Mouse (Mus musculus) megakaryocyte, embryonic 14.5 days (primary cell): ENCODE data around the gene Abcb11. TPM values are rescaled to one million over a fixed set of nuclear protein-coding genes. Genes with fewer than 3 reads are reported as not detected.
A peak's percentile ranks its signal among the peaks of the same experiment; 100 is the strongest.

Experiments used
- H3K27me3 ChIP-seq: replicated peaks from 2 replicates; pipeline ENCODE3; 2012; ENCODE audit warnings: inconsistent platforms
- H3K36me3 ChIP-seq: replicated peaks from 2 replicates; pipeline ENCODE3; 2012; ENCODE audit warnings: low read length, inconsistent platforms, mixed read lengths
- H3K4me1 ChIP-seq: 2 replicates; pipeline ENCODE4 v1.6.1; 2012; ENCODE audit warnings: inconsistent platforms
- H3K4me3 ChIP-seq: replicated peaks from 2 replicates; pipeline ENCODE3; 2012; ENCODE audit warnings: moderate library complexity, mild to moderate bottlenecking, inconsistent platforms
- H3K9me3 ChIP-seq: 2 replicates; pipeline ENCODE4 v1.6.1; 2012; ENCODE audit warnings: inconsistent platforms
- FLI1 ChIP-seq: IDR thresholded peaks from 2 replicates; pipeline ENCODE4 v1.6.1; 2012; ENCODE audit warnings: low read length, inconsistent platforms, mixed read lengths
- GATA1 ChIP-seq: IDR thresholded peaks from 3 replicates; pipeline ENCODE4 v1.6.1; 2012; ENCODE audit warnings: mixed read lengths, low read length, inconsistent platforms, borderline replicate concordance
- polyA plus RNA-seq: library from polyadenylated mRNA; stranded (reverse); fragments of >175 nt; gene quantifications from 2 replicates; pipeline ENCODE4 v1.2.3, GENCODE M21; 2012; ENCODE audit warnings: low replicate concordance; ENCODE audit not compliant: insufficient read depth

Abcb11 gene
- polyA plus RNA-seq, 1 experiment: 0.03 TPM

- TF ChIP-seq FLI1 (no peak), GATA1 (no peak)
- H3K27me3 ChIP-seq: no peaks in the 10 kb centered on the region
These were observed 113.8 kb downstream of the Abcb11 start for GRCm38 (mm10) chr2:69228635-69229034.

DNA sequence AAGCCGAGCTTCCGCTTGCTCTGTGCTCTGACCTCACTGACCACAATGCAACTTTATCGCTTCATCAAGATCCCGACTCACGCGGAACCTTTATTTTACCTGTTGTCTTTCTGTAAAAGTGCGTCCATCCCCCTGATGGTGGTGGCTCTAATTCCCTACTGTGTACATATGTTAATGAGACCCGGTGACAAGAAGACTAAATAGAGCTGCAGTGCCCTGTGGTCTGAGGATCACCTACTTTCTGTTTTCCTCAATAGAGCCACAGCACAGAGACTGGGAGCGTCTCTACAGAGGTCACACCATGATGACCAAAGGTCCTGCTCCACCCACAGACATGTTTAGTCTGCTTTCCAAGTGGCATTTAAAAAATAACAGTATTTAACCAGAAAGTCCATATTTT lies 115.5 kb downstream of the Abcb11 start:
- Histone ChIP-seq H3K36me3 (no peaks in the 10 kb centered on the region), H3K9me3 (no peaks in the 10 kb centered on the region), H3K4me1 (no peaks in the 10 kb centered on the region), H3K4me3 (no peak overlapping the region), H3K27me3 (peaks cover 2% of the 10 kb centered on the region)
- TF ChIP-seq FLI1 (no peak), GATA1 (no peak)

More at GRCm38 (mm10) chr2:69228635-69229034, 113.8 kb downstream of the Abcb11 start:
- H3K4me3 ChIP-seq: no peak overlapping the region
- no peaks in the 10 kb centered on the region for H3K4me1 ChIP-seq
- no peaks in the 10 kb centered on the region for H3K36me3 ChIP-seq
- no peaks in the 10 kb centered on the region for H3K9me3 ChIP-seq

DNA sequence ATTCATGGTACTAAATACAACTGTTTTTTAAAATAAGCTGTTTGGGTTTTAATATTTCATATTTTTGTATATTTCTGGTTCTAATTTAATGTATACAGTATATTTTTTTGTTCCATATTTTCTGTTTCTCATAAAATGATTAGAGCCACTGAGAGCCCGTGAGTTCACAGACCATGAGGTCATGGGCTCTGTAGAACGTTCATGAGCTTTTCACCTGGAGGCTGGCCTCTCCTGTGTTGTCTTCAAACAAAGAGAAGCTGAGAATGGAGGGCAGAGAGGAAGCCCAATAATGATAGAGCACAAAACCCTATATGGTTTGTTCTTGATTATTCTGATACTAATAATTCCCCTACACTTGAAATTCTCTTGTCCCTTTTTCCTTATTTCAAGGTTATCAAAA lies 117.7 kb downstream of the Abcb11 start:
- Histone ChIP-seq H3K27me3 (peaks cover 2% of the 10 kb centered on the region), H3K4me3 (no peak overlapping the region), H3K4me1 (no peaks in the 10 kb centered on the region), H3K36me3 (no peaks in the 10 kb centered on the region), H3K9me3 (no peaks in the 10 kb centered on the region)
- TF ChIP-seq GATA1: no peak
- TF ChIP-seq FLI1: no peak

- Histone ChIP-seq H3K36me3 (no peaks in the 10 kb centered on the region), H3K27me3 (peaks cover 6% of the 10 kb centered on the region), H3K4me3 (no peak overlapping the region), H3K9me3 (no peaks in the 10 kb centered on the region), H3K4me1 (no peaks in the 10 kb centered on the region)
- TF ChIP-seq FLI1: no peak
- TF ChIP-seq GATA1: no peak
These were observed 119.6 kb downstream of the Abcb11 start for GRCm38 (mm10) chr2:69222815-69223214.

GRCm38 (mm10) chr2:69221868-69222416 lies 120.5 kb downstream of the Abcb11 start:
- Histone ChIP-seq H3K4me1 (no peaks in the 10 kb centered on the region), H3K4me3 (no peak overlapping the region), H3K27me3 (peaks cover 8% of the 10 kb centered on the region), H3K36me3 (no peaks in the 10 kb centered on the region), H3K9me3 (no peaks in the 10 kb centered on the region)
- TF ChIP-seq GATA1 (no peak), FLI1 (no peak)

- TF ChIP-seq FLI1 (no peak), GATA1 (no peak)
- Histone ChIP-seq H3K27me3 (peaks cover 9% of the 10 kb centered on the region), H3K4me3 (no peak overlapping the region), H3K4me1 (no peaks in the 10 kb centered on the region), H3K36me3 (no peaks in the 10 kb centered on the region), H3K9me3 (no peaks in the 10 kb centered on the region)
These were observed 127.2 kb downstream of the Abcb11 start for GRCm38 (mm10) chr2:69215242-69215641.

DNA sequence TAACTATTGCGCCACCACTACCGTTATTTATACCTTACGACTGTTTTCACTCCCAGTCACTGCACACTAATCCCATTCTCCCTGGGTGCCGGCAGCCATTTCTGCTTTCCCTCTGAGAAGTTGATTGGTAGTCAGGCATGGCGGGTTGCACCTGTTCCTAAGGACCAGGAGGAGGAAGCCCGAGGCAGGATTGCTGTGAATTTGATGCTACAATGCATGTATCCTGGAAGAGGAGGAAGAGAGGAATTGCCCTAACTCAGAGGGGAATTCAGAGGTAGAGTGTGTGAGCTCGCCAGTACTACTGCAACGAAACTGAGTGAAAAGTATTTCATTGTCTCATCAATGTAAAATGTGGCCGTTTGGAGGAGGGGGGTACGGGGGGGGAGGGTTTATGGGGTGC lies 129.8 kb downstream of the Abcb11 start:
- no peak for TF ChIP-seq FLI1
- no peak for TF ChIP-seq GATA1
- Histone ChIP-seq H3K4me1 (no peaks in the 10 kb centered on the region), H3K4me3 (no peak overlapping the region), H3K9me3 (no peaks in the 10 kb centered on the region), H3K36me3 (no peaks in the 10 kb centered on the region), H3K27me3 (peaks cover 4% of the 10 kb centered on the region)

DNA sequence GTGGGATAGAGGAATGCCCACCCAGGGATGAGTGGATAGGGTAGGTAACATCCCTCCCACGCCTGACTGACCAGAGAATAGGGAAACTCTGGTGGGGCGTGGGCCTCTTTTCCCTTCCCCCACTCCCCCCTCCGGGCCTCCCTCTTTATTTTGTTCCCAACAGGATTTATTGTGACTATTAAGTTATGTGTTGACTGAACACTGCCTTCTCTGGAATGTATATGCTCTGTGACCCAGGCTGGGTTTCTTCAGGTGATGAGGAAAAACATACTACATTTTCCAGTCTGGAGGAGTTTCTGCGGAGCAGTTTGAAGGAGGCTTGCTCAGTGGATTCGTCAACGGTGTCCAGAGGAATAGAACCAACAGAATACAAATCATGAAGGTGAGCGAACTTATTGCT lies 131.6 kb downstream of the Abcb11 start, which contains the start of gene G6pc2:
Gene G6pc2 (plus strand): TSS at position 301 of the 400 bp plus-strand sequence.
- no peaks in the 10 kb centered on the region for H3K9me3 ChIP-seq
- H3K4me3 ChIP-seq: no peak within 1 kb of the TSS
- no peaks in the 10 kb centered on the region for H3K36me3 ChIP-seq
- TF ChIP-seq FLI1 (no peak), GATA1 (no peak)
- H3K27me3 ChIP-seq: peaks cover 3% of the 10 kb centered on the region
- H3K4me1 ChIP-seq: peaks cover 3% of the 10 kb centered on the region; the same call in 1 of the 2 replicates

DNA sequence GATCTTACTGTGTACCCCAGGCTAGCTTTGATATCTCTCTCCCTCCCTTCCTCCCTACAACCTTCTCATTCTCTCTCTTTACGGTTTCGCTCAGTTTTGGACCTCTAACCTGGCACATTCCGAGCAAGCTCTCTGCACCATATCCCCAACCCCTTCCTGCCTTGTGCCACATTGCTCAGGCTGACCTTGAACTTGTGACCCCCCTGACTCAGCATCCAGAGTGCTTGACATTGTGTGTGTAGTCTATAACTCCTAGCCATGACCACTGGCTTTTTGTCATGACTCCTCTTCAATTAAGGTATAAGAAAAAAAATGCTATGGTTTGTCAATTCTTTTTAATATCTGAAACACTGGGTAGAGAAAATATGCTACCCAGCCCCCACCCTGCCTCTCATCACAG lies 132.7 kb downstream of the Abcb11 start:
- no peak for TF ChIP-seq FLI1
- no peak for TF ChIP-seq GATA1
- H3K4me1 ChIP-seq: peaks cover 12% of the 10 kb centered on the region
- H3K27me3 ChIP-seq: peaks cover 3% of the 10 kb centered on the region
- no peak overlapping the region for H3K4me3 ChIP-seq
- H3K36me3 ChIP-seq: no peaks in the 10 kb centered on the region
- H3K9me3 ChIP-seq: no peaks in the 10 kb centered on the region

DNA sequence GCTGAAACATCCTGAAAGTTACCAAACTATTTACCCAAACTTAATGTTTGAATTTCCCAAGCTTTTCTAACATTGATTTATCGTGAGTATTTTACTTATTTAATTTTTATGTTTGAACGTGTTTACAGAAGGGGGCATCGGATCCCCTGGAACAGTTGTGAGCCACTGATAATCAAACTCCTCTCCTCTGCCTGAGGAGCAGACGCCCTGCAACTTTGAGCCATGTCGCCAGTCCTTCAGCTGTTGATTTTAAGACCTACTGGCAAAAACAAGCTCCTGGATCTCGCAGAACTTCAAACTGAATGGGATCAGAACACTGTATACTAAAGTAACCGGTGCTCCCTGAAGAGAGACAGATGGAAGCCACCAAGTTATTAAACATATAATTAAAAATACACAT lies 135.9 kb downstream of the Abcb11 start:
- no peaks in the 10 kb centered on the region for H3K9me3 ChIP-seq
- H3K27me3 ChIP-seq: no peaks in the 10 kb centered on the region
- H3K4me1 ChIP-seq: peaks cover 19% of the 10 kb centered on the region
- no peak for TF ChIP-seq FLI1
- peaks cover 14% of the 10 kb centered on the region for H3K36me3 ChIP-seq
- H3K4me3 ChIP-seq: peak overlapping the region; percentile 98
